Mouse (Mus musculus): Measurements from ENCODE around the gene Cd2.

Cd2 gene

DNA sequence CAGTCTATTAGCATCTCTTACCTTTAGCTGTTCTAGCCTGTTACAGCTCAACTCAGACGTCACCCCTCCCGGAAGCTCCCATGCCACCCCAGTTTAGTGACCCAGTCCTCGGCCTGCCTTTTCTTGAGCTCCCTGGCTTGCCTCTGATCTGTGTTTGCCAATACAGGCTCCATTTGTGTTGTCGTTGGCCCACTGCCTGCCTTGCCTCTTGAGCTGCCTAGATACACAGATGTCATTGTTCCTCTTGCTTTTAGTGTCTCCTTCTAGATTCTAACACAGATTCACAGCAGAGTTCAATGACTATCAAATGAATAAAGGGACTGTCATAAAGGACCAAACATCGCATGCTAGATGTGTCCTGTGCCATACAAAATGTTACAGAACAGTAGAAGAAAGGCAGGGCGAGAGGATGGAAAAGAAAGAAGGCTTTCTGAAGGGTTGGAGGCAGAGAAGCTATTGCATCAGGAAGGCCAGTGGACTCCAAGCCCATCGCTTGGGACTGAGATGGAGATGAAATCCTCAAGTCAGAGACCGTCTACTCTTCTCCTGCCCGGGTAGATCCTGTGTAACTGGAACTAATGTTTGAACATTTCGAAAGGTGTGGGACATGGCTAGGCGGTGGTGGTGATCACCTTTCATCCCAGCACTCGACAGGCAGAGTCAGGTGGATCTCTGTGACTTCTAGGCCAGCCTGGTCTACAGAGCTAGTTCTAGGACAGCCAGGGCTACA, 13.5 kb downstream of the Cd2 start:
- DNase-seq: peak; percentile 17

DNA sequence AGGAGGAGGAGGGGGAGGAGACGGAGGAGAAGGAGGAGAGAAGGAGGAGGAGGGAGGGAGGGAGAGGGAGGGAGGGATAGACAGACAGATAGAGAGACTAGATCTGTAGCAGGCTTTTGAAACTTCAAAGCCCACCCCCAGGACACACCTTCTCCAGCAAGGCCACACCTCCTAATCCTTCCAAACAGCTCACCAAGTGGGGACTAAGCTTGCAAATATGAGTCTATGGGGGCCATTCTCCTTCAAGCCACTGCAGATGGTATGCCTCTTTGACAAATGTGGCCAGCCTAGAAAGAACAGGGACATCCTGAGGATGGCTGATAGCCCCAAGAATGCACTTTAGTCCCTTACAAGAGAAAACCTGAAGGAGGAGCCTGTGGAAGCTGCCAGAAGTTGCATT, 15.6 kb downstream of the Cd2 start:
- DNase-seq: no peak

- no peak for DNase-seq
These were observed 16.9 kb downstream of the Cd2 start for GRCm38 (mm10) chr3:101270833-101271232.

- DNase-seq: no peak
These were observed 19.4 kb downstream of the Cd2 start for GRCm38 (mm10) chr3:101268361-101268760.

DNA sequence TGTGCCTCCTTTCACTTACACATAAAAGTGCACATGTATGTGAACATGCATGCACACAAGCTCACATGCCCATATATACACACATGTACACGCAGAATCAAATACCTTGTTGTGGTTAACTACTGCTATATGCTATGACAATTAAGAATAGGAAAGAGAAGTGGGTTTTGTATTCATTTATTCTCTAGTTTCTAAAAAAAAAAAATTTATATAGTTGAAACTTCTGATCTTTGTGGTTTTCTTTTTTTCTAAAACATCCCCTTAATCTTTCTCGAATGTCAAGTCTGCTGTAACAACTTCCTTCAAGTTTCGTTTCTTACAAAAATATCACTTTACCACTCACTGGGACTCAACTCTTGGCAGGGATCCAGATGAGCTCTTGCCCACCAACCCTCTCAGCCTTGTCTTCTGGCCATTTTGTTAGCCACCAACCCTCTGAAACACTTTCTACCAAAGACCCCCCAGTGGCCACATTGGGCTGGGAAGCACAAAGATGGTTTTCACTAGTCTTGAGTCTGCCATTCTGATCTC, 22.1 kb downstream of the Cd2 start:
- DNase-seq: no peak

GRCm38 (mm10) chr3:101258976-101259375, 28.8 kb downstream of the Cd2 start:
- DNase-seq: no peak

- no peak for DNase-seq
These were observed 31.6 kb downstream of the Cd2 start for GRCm38 (mm10) chr3:101256090-101256489.

DNA sequence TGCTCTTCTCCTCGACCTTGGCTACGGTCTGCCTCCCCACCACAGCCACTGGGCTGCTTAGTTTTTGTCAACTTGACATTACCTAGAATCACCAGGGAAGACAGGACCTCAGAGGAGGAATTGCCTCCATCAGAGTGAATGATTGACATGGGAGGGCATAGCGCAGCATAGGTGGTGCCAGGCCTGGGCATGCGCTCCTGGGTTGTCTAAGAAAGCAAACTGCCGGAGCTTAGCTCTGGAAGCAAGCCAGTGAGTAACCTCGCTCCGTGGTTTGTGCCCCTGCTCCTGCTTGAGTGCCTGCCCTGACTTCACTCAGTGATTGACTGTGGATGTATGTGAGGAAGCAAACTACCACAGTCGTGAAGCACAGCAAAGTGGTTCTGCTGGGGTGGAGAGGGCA, 35.6 kb downstream of the Cd2 start:
- DNase-seq: no peak

GRCm38 (mm10) chr3:101249846-101250245, 37.9 kb downstream of the Cd2 start:
- DNase-seq: no peak

GRCm38 (mm10) chr3:101245212-101245611, 42.5 kb downstream of the Cd2 start:
- DNase-seq: no peak

DNA sequence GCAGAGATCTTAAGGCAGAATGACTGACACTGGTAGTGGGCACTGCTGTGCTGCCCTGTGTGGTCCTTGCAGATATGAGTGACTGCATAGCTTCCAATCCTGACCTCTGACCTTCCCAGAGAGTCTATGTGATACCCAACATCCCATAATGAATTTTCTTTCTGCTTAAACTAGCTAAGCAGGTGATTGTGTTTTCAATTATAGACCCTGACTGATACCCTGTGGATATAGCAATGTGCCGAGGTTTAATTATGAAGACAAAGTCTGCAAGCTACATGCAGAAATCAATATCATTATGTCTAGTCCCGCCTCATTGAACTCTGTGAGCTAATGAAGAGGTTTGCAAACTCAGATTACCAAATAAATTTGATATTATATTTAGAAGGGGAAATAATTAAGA, 44.7 kb downstream of the Cd2 start:
- no peak for DNase-seq

- no peak for DNase-seq
These were observed 45.9 kb downstream of the Cd2 start for GRCm38 (mm10) chr3:101241866-101242265.

GRCm38 (mm10) chr3:101240859-101241258, 46.9 kb downstream of the Cd2 start:
- DNase-seq: no peak

GRCm38 (mm10) chr3:101239236-101239635, 48.5 kb downstream of the Cd2 start:
- DNase-seq: no peak

DNA sequence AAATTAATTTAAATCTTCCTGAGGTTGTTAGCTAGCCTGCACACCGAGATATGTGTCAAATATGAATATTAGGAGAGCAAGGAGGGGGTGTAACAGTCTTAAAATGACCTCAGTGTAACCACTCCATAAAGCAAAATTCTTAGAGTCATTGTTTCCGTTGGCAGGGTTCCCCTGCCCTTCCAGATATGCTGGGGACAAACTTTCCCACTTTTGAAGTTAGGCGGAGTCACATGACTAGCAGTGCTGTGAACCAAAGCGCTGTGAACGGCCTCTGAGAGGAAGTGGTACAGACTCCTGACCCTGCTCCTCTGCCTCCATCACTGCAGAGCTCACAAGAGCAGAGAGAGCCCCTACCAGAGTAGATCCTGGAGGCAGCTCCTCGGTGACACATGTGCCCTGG, 49.0 kb downstream of the Cd2 start:
- no peak for DNase-seq

- no peak for DNase-seq
These were observed 50.5 kb downstream of the Cd2 start for GRCm38 (mm10) chr3:101236995-101237808.

DNA sequence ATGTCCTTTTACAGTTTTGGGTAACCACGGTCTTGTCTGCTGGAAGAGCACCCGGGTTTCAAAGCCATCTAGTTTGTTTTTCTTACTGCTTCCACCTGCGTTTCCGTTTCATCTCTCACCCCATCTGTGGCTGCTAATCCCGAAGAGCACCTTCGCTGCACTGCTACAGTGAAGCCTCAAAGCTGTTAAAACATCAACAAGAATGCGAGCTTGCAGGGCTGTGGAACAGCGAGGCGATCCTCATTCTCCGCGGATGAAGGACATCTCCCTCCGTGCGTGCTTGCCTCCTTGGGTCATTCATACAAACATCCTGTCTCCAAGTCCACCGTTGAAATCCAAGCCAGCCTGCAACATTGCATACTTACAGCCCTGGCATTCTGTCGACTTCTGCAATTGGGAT, 51.5 kb downstream of the Cd2 start:
- DNase-seq: no peak

- no peak for DNase-seq
These were observed 52.4 kb downstream of the Cd2 start for GRCm38 (mm10) chr3:101235321-101235720.

- no peak for DNase-seq
These were observed 54.3 kb downstream of the Cd2 start for GRCm38 (mm10) chr3:101233424-101233823.

DNA sequence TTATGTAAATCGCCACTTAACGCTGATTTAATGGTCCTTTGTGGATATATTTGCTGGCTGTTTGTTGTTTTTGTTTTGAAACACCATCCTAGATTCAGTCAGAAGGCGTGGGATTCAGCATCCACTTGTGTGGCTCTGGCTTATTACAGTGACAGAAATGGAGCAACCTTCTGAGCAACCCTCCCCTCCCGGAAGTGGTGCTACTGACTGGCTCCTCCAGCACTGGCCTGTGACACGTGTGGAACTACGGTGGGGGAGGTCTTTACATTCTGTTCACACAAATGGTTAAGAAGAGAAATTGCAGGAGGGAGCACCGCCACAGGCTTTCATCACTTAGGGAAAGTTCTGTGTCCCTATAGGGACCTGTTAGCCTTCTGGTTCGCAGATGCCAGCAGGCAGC, 55.2 kb downstream of the Cd2 start:
- DNase-seq: no peak

DNA sequence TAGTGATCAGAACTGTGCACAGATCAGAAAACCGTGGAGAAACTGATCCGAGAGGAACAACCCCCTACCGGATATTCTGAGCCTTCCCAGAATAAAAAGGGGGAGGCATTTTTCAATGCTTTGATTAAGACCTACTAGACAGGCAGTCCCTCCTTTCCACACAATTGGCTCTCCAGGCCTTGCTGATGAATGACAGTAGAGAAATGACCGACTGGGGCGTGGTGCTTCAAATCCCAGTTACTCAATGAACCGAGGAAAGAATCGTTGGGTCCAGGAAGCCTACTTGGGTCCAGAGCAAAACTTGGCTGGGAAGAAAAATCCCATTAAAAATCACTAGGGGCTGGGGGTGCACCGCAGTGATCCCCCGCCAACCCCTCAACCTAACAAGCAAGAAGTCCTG, 57.5 kb downstream of the Cd2 start:
- DNase-seq: no peak

GRCm38 (mm10) chr3:101229551-101229930, 58.2 kb downstream of the Cd2 start:
- no peak for DNase-seq

- DNase-seq: no peak
These were observed 58.7 kb downstream of the Cd2 start for GRCm38 (mm10) chr3:101228868-101229550.

- DNase-seq: no peak
These were observed 59.7 kb downstream of the Cd2 start for GRCm38 (mm10) chr3:101228066-101228465.

Data from cerebellum, adult 9-10 months (tissue).